Mouse (Mus musculus): ENCODE data around the gene Kansl1. TPM values are rescaled to one million over a fixed set of nuclear protein-coding genes. Genes with fewer than 3 reads are reported as not detected.

Kansl1 gene
- polyA plus RNA-seq, 1 experiment from 2014 or later: 17.5 TPM

GRCm38 (mm10) chr11:104309377-104310225 is 159.1 kb downstream of the Kansl1 start:
- Histone ChIP-seq H3K36me3 (ENCODE audit: insufficient read depth, low read length) (no peaks in the 10 kb centered on the region), H3K9me3 (replicated peaks; ENCODE audit: low read length) (no peaks in the 10 kb centered on the region), H3K4me3 (replicated peaks; ENCODE audit: low read depth, low read length) (no peak overlapping the region), H3K4me2 (ENCODE audit: low read length) (peak overlapping the region; percentile 35; the same call in 1 of the 2 replicates), H3K9ac (ENCODE audit: low read depth, low read length) (no peak overlapping the region), H3K4me1 (replicated peaks; ENCODE audit: insufficient read depth, low read length) (no peaks in the 10 kb centered on the region), H3K27me3 (ENCODE audit: insufficient read depth, low read length) (no peaks in the 10 kb centered on the region), H3K27ac (no peak overlapping the region)
- WGBS: 35% methylated on average over 12 of the region's 12 CpGs
- TF ChIP-seq CTCF (IDR thresholded peaks at IDR 0.05; ENCODE audit: low read depth): no peak
- DNase-seq (ENCODE audit: low spot score) (no peak), ATAC-seq (replicated peaks; ENCODE audit: low FRiP score, low read depth) (no peak)

GRCm38 (mm10) chr11:104307136-104307535 is 161.5 kb downstream of the Kansl1 start:
- no peak overlapping the region for H3K4me2 ChIP-seq (ENCODE audit: low read length)
- no peak overlapping the region for H3K27ac ChIP-seq
- ATAC-seq (replicated peaks; ENCODE audit: low FRiP score, low read depth): no peak
- 0 out of 2 replicates have a peak, but pooled peaks cover 3% of the 10 kb centered on the region for H3K4me1 ChIP-seq (replicated peaks; ENCODE audit: insufficient read depth, low read length)
- DNase-seq (ENCODE audit: low spot score): no peak
- no peaks in the 10 kb centered on the region for H3K36me3 ChIP-seq (ENCODE audit: insufficient read depth, low read length)
- no peak overlapping the region for H3K4me3 ChIP-seq (replicated peaks; ENCODE audit: low read depth, low read length)
- H3K9ac ChIP-seq (ENCODE audit: low read depth, low read length): no peak overlapping the region
- WGBS: 62% methylated on average over 4 of the region's 4 CpGs
- H3K9me3 ChIP-seq (replicated peaks; ENCODE audit: low read length): no peaks in the 10 kb centered on the region
- no peaks in the 10 kb centered on the region for H3K27me3 ChIP-seq (ENCODE audit: insufficient read depth, low read length)
- TF ChIP-seq CTCF (IDR thresholded peaks at IDR 0.05; ENCODE audit: low read depth): no peak

DNA sequence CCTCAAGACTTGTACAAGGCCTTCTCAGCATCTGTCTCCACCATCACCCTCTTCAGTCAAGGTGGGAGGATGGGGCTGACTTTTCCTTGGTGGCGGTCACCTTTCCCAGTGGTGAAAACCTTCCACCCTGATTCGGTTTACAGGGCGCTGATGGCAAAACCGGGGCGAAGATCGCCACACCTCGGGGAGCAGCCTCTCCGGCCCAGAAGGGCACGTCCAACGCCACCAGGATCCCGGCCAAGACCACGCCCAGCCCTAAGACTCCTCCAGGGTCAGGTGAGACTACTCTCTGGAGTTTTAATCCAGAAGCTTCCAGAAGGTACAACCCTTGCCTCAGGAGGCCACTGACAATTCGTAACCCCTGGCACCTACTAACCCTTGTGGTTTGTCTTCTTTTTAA is 162.2 kb downstream of the Kansl1 start:
- WGBS: 92% methylated on average over 13 of the region's 13 CpGs
- no peaks in the 10 kb centered on the region for H3K27me3 ChIP-seq (ENCODE audit: insufficient read depth, low read length)
- no peaks in the 10 kb centered on the region for H3K9me3 ChIP-seq (replicated peaks; ENCODE audit: low read length)
- no peak for TF ChIP-seq CTCF (IDR thresholded peaks at IDR 0.05; ENCODE audit: low read depth)
- no peak overlapping the region for H3K9ac ChIP-seq (ENCODE audit: low read depth, low read length)
- no peak overlapping the region for H3K27ac ChIP-seq
- no peak for ATAC-seq (replicated peaks; ENCODE audit: low FRiP score, low read depth)
- H3K4me1 ChIP-seq (replicated peaks; ENCODE audit: insufficient read depth, low read length): 0 out of 2 replicates have a peak, but pooled peaks cover 3% of the 10 kb centered on the region
- H3K36me3 ChIP-seq (ENCODE audit: insufficient read depth, low read length): no peaks in the 10 kb centered on the region
- H3K4me3 ChIP-seq (replicated peaks; ENCODE audit: low read depth, low read length): no peak overlapping the region
- no peak for DNase-seq (ENCODE audit: low spot score)
- H3K4me2 ChIP-seq (ENCODE audit: low read length): no peak overlapping the region

DNA sequence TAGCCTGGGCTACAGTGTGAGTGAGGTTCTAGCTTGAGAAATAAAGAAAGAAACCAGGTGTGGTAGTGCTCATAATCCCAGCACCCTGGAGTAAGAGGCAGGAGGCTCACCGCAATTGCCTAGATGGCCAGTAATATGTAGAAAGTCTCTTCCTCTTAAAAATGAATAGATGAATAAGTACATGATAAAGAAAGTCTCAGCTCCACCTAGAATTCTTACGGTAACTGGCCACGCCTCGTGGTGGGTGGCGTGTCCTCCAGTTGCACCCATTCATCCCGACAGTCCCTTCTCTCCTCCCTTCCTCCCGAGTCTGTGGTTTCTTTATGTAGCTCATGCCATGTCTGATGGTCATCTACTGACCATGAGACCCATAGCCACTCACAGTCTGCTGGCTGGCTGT is 162.9 kb downstream of the Kansl1 start:
- H3K9ac ChIP-seq (ENCODE audit: low read depth, low read length): no peak overlapping the region
- DNase-seq (ENCODE audit: low spot score) (no peak), ATAC-seq (replicated peaks; ENCODE audit: low FRiP score, low read depth) (no peak)
- WGBS: 93% methylated on average over 7 of the region's 7 CpGs
- H3K36me3 ChIP-seq (ENCODE audit: insufficient read depth, low read length): no peaks in the 10 kb centered on the region
- no peaks in the 10 kb centered on the region for H3K9me3 ChIP-seq (replicated peaks; ENCODE audit: low read length)
- H3K4me3 ChIP-seq (replicated peaks; ENCODE audit: low read depth, low read length): no peak overlapping the region
- H3K4me2 ChIP-seq (ENCODE audit: low read length): no peak overlapping the region
- 0 out of 2 replicates have a peak, but pooled peaks cover 3% of the 10 kb centered on the region for H3K4me1 ChIP-seq (replicated peaks; ENCODE audit: insufficient read depth, low read length)
- H3K27me3 ChIP-seq (ENCODE audit: insufficient read depth, low read length): no peaks in the 10 kb centered on the region
- no peak for TF ChIP-seq CTCF (IDR thresholded peaks at IDR 0.05; ENCODE audit: low read depth)
- H3K27ac ChIP-seq: no peak overlapping the region

DNA sequence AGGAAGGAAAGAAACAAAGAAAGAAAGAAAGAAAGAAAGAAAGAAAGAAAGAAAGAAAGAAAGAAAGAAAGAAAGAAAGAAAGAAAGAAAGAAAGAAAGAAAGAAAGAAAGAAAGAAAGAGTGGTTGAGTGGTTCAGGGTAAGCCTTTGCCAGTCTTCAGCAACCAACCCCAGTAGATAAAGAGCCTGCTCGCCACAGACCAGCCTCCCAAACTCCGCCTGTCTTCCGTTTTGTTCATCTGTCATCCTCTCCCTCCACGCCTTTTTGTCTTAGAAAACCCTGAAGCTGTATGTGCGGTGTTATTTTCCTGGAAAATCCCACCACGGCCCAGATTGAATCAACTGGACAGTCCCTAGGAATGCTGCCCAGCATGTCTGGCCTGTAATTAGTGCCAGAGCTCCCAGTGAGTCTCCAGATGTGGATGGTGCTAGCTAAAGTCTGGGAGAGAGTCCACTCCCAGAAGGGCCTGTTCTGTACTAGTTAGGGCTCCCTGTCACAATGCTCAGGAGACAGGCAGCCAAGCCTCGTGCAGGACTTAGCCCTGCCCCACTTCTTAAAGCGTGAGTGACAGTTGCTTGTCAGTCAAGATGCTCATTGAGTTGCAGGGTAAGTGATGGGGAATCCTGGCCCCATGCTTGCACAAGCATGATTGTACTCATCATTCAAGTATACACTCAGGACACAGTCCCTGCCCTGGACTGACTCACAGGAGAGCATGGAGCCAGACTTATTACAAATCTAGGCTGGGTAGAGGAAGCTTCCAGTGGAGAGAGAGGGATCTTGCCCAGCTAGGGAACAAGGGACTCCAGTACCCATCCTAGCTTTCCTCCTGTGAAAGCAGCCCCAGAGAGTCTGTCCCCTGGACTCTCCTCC is 165.3 kb downstream of the Kansl1 start:
- Histone ChIP-seq H3K4me3 (replicated peaks; ENCODE audit: low read depth, low read length) (no peak overlapping the region), H3K27me3 (ENCODE audit: insufficient read depth, low read length) (no peaks in the 10 kb centered on the region), H3K9ac (ENCODE audit: low read depth, low read length) (no peak overlapping the region), H3K36me3 (ENCODE audit: insufficient read depth, low read length) (no peaks in the 10 kb centered on the region), H3K4me2 (ENCODE audit: low read length) (no peak overlapping the region), H3K9me3 (replicated peaks; ENCODE audit: low read length) (no peaks in the 10 kb centered on the region), H3K27ac (no peak overlapping the region), H3K4me1 (replicated peaks; ENCODE audit: insufficient read depth, low read length) (0 out of 2 replicates have a peak, but pooled peaks cover 3% of the 10 kb centered on the region)
- WGBS: 63% methylated on average over 8 of the region's 8 CpGs
- ATAC-seq (replicated peaks; ENCODE audit: low FRiP score, low read depth) (no peak), DNase-seq (ENCODE audit: low spot score) (no peak)
- no peak for TF ChIP-seq CTCF (IDR thresholded peaks at IDR 0.05; ENCODE audit: low read depth)

DNA sequence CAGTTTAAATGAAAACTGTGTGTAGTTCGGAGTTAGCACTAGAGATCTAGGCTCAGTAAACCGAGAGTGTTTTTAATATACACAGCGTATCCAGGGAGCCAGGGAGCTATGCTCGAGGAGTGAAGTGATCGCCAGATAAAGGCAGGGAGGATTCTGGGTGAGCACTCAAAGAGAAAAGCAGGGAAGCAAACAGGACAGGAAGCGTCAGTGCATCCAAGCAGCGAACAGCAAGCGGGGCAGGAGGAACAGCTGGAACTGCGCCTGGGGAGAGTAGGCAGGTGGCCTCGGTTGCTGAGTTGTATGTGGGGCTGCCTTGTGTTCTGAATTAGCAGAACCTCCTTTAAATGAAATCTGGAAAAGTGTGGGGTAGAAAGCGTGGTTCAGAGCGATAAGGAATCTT is 166.0 kb downstream of the Kansl1 start:
- H3K9ac ChIP-seq (ENCODE audit: low read depth, low read length): no peak overlapping the region
- 38% methylated on average over 12 of the region's 12 CpGs for WGBS
- no peaks in the 10 kb centered on the region for H3K36me3 ChIP-seq (ENCODE audit: insufficient read depth, low read length)
- H3K4me1 ChIP-seq (replicated peaks; ENCODE audit: insufficient read depth, low read length): 0 out of 2 replicates have a peak, but pooled peaks cover 3% of the 10 kb centered on the region
- H3K4me2 ChIP-seq (ENCODE audit: low read length): no peak overlapping the region; the same call in 1 of the 2 replicates
- H3K4me3 ChIP-seq (replicated peaks; ENCODE audit: low read depth, low read length): no peak overlapping the region
- H3K27ac ChIP-seq: no peak overlapping the region
- ATAC-seq (replicated peaks; ENCODE audit: low FRiP score, low read depth) (no peak), DNase-seq (ENCODE audit: low spot score) (peak; percentile 40)
- no peaks in the 10 kb centered on the region for H3K9me3 ChIP-seq (replicated peaks; ENCODE audit: low read length)
- H3K27me3 ChIP-seq (ENCODE audit: insufficient read depth, low read length): no peaks in the 10 kb centered on the region
- no peak for TF ChIP-seq CTCF (IDR thresholded peaks at IDR 0.05; ENCODE audit: low read depth)

Measured in kidney, postnatal 0 days (tissue).